Mouse (Mus musculus): ENCODE data around the gene Cdc42bpg.

The Cdc42bpg gene

GRCm38 (mm10) chr19:6306137-6306551 is at the start of gene Cdc42bpg:
Gene Cdc42bpg, plus strand, starts transcription at chr19:6306456.
- no peak for DNase-seq (ENCODE audit: extremely low read depth, low read depth)

- no peak for DNase-seq (ENCODE audit: extremely low read depth, low read depth)
Observed at GRCm38 (mm10) chr19:6260428-6260827, 45.8 kb upstream of the Cdc42bpg start.

- no peak for DNase-seq (ENCODE audit: extremely low read depth, low read depth)
Observed at GRCm38 (mm10) chr19:6260946-6261345, 45.3 kb upstream of the Cdc42bpg start.

- no peak for DNase-seq (ENCODE audit: extremely low read depth, low read depth)
Observed at GRCm38 (mm10) chr19:6261379-6261778, 44.9 kb upstream of the Cdc42bpg start.

GRCm38 (mm10) chr19:6262222-6262621 is 44.0 kb upstream of the Cdc42bpg start:
- peak; percentile 41 for DNase-seq (ENCODE audit: extremely low read depth, low read depth)

- no peak for DNase-seq (ENCODE audit: extremely low read depth, low read depth)
Observed at GRCm38 (mm10) chr19:6262839-6263433, 43.3 kb upstream of the Cdc42bpg start.

GRCm38 (mm10) chr19:6264200-6264599 is 42.1 kb upstream of the Cdc42bpg start:
- no peak for DNase-seq (ENCODE audit: extremely low read depth, low read depth)

GRCm38 (mm10) chr19:6264945-6265344 is 41.3 kb upstream of the Cdc42bpg start:
- DNase-seq (ENCODE audit: extremely low read depth, low read depth), result no peak

- DNase-seq (ENCODE audit: extremely low read depth, low read depth), result no peak
Observed at GRCm38 (mm10) chr19:6265727-6266182, 40.5 kb upstream of the Cdc42bpg start.

- no peak for DNase-seq (ENCODE audit: extremely low read depth, low read depth)
Observed at GRCm38 (mm10) chr19:6267306-6268169, 38.7 kb upstream of the Cdc42bpg start.

GRCm38 (mm10) chr19:6268170-6268528 is 38.1 kb upstream of the Cdc42bpg start:
- DNase-seq (ENCODE audit: extremely low read depth, low read depth), result peak; percentile 73

- DNase-seq (ENCODE audit: extremely low read depth, low read depth), result no peak
Observed at GRCm38 (mm10) chr19:6268670-6269132, 37.6 kb upstream of the Cdc42bpg start.

GRCm38 (mm10) chr19:6269798-6270475 is 36.3 kb upstream of the Cdc42bpg start:
- DNase-seq (ENCODE audit: extremely low read depth, low read depth), result no peak

- no peak for DNase-seq (ENCODE audit: extremely low read depth, low read depth)
Observed at GRCm38 (mm10) chr19:6270661-6271060, 35.6 kb upstream of the Cdc42bpg start.

GRCm38 (mm10) chr19:6271206-6271605 is 35.0 kb upstream of the Cdc42bpg start:
- no peak for DNase-seq (ENCODE audit: extremely low read depth, low read depth)

- DNase-seq (ENCODE audit: extremely low read depth, low read depth), result no peak
Observed at GRCm38 (mm10) chr19:6272053-6272452, 34.2 kb upstream of the Cdc42bpg start.

GRCm38 (mm10) chr19:6272738-6273137 is 33.5 kb upstream of the Cdc42bpg start:
- no peak for DNase-seq (ENCODE audit: extremely low read depth, low read depth)

- DNase-seq (ENCODE audit: extremely low read depth, low read depth), result no peak
Observed at GRCm38 (mm10) chr19:6273592-6273991, 32.7 kb upstream of the Cdc42bpg start.

GRCm38 (mm10) chr19:6273998-6274608 is 32.2 kb upstream of the Cdc42bpg start:
- no peak for DNase-seq (ENCODE audit: extremely low read depth, low read depth)

GRCm38 (mm10) chr19:6275740-6276389 is 30.4 kb upstream of the Cdc42bpg start:
- no peak for DNase-seq (ENCODE audit: extremely low read depth, low read depth)

All from MEL-GATA-1-ER (cell line).